Mouse (Mus musculus) MEL (cell line): ENCODE measurements around the gene Bnipl. TPM values are rescaled to one million over a fixed set of nuclear protein-coding genes. Genes with fewer than 3 reads are reported as not detected.

ENCODE experiments used
- DNase-seq: peaks from one replicate; pipeline ENCODE4 v3.0.0; 2011; ENCODE audit warnings: low read depth, low spot score
- H3K27ac ChIP-seq: 2 replicates; pipeline ENCODE4 v1.5.1; 2012; ENCODE audit warnings: low read depth, mild to moderate bottlenecking, control low read depth, low read length, moderate library complexity; ENCODE audit not compliant: control insufficient read depth
- H3K27me3 ChIP-seq, 2 experiments: fragments of 150-350 bp in 1 of 2; sonication (generic) in 1 of 2; 2 replicates each; pipeline ENCODE4 v1.6.1; 2012; ENCODE audit warnings: low read length in 2 of 2, mild to moderate bottlenecking in 2 of 2, improper control_type of control experiment in 1 of 2, moderate library complexity in 1 of 2; ENCODE audit not compliant: insufficient read depth in 2 of 2, control insufficient read depth in 1 of 2
- H3K36me3 ChIP-seq, 2 experiments: 2 replicates each; pipeline ENCODE4 v1.6.1; 2012 to 2014; ENCODE audit warnings: low read length in 2 of 2, improper control_type of control experiment in 1 of 2, inconsistent platforms in 1 of 2, mild to moderate bottlenecking in 1 of 2; ENCODE audit not compliant: insufficient read depth in 2 of 2, control insufficient read depth in 1 of 2
- H3K4me1 ChIP-seq, 2 experiments: fragments of 150-350 bp in 1 of 2; sonication (generic) in 1 of 2; 2 replicates each; pipeline ENCODE4 v1.6.1; 2012; ENCODE audit warnings: low read length in 2 of 2, improper control_type of control experiment in 1 of 2, mild to moderate bottlenecking in 1 of 2; ENCODE audit not compliant: insufficient read depth in 2 of 2, control insufficient read depth in 1 of 2
- H3K4me3 ChIP-seq, 2 experiments: fragments of 150-350 bp in 1 of 2; sonication (generic) in 1 of 2; 2 replicates each; pipeline ENCODE4 v1.5.1; 2012; ENCODE audit warnings: low read depth in 2 of 2, low read length in 2 of 2, mild to moderate bottlenecking in 2 of 2, moderate library complexity in 2 of 2, control low read depth in 1 of 2, improper control_type of control experiment in 1 of 2; ENCODE audit not compliant: control insufficient read depth in 1 of 2, insufficient read depth in 1 of 2
- H3K79me2 ChIP-seq: 2 replicates; pipeline ENCODE4 v1.6.1; 2012; ENCODE audit warnings: mild to moderate bottlenecking, low read length, moderate library complexity; ENCODE audit not compliant: control insufficient read depth, poor library complexity, insufficient read depth
- H3K9ac ChIP-seq: 2 replicates; pipeline ENCODE4 v1.6.1; 2012; ENCODE audit warnings: low read depth, mild to moderate bottlenecking, control low read depth, low read length, moderate library complexity; ENCODE audit not compliant: control insufficient read depth, poor library complexity, severe bottlenecking
- H3K9me3 ChIP-seq: fragments of 150-350 bp; sonication (generic); replicated peaks from 2 replicates; pipeline ENCODE4 v1.6.1; 2012; ENCODE audit warnings: mild to moderate bottlenecking, low read length, improper control_type of control experiment, moderate library complexity; ENCODE audit not compliant: insufficient read depth
- CTCF ChIP-seq, 3 experiments: IDR thresholded peaks in 2 of 3; conservative IDR thresholded peaks in 1 of 3; 2 replicates each; pipeline ENCODE4 v1.5.1; 2011 to 2012; ENCODE audit warnings: low read length in 3 of 3, low read depth in 2 of 3, mild to moderate bottlenecking in 2 of 3, improper control_type of control experiment in 1 of 3, inconsistent platforms in 1 of 3, mixed read lengths in 1 of 3, moderate library complexity in 1 of 3; ENCODE audit not compliant: control insufficient read depth in 1 of 3, insufficient read depth in 1 of 3, poor library complexity in 1 of 3, severe bottlenecking in 1 of 3
- E2F4 ChIP-seq: IDR thresholded peaks from 2 replicates; pipeline ENCODE4 v1.6.1; 2011; ENCODE audit warnings: low read depth, low read length, improper control_type of control experiment, borderline replicate concordance
- EP300 ChIP-seq, 2 experiments: IDR thresholded peaks; 2 replicates each; pipeline ENCODE4 v1.6.1; 2011; ENCODE audit warnings: improper control_type of control experiment in 2 of 2, low read length in 2 of 2, low read depth in 1 of 2, mild to moderate bottlenecking in 1 of 2
- GATA1 ChIP-seq: IDR thresholded peaks from 2 replicates; pipeline ENCODE4 v1.6.1; 2011; ENCODE audit warnings: low read depth, low read length, improper control_type of control experiment
- HCFC1 ChIP-seq: IDR thresholded peaks from 2 replicates; pipeline ENCODE4 v1.6.1; 2012; ENCODE audit warnings: low read depth, mild to moderate bottlenecking, inconsistent platforms, low read length, improper control_type of control experiment, moderate library complexity
- KAT2A ChIP-seq: conservative IDR thresholded peaks from 2 replicates; pipeline ENCODE4 v1.6.1; 2012; ENCODE audit warnings: low read depth, low read length, improper control_type of control experiment, inconsistent platforms
- MAX ChIP-seq: IDR thresholded peaks from 2 replicates; pipeline ENCODE4 v1.6.1; 2011; ENCODE audit warnings: low read length, improper control_type of control experiment
- MAZ ChIP-seq: IDR thresholded peaks from 2 replicates; pipeline ENCODE4 v1.6.1; 2012; ENCODE audit warnings: low read depth, mild to moderate bottlenecking, inconsistent platforms, low read length, improper control_type of control experiment
- MXI1 ChIP-seq: IDR thresholded peaks from 2 replicates; pipeline ENCODE4 v1.6.1; 2011; ENCODE audit warnings: mild to moderate bottlenecking, low read depth, low read length, improper control_type of control experiment
- POLR2A ChIP-seq, 2 experiments: IDR thresholded peaks; 2 replicates each; pipeline ENCODE4 v1.6.1; 2011 to 2012; ENCODE audit warnings: low read length in 2 of 2, mild to moderate bottlenecking in 2 of 2, control low read depth in 1 of 2, improper control_type of control experiment in 1 of 2, low read depth in 1 of 2, moderate library complexity in 1 of 2; ENCODE audit not compliant: control insufficient read depth in 1 of 2, insufficient read depth in 1 of 2, poor library complexity in 1 of 2
- RAD21 ChIP-seq: IDR thresholded peaks from 2 replicates; pipeline ENCODE4 v1.6.1; 2011; ENCODE audit warnings: mild to moderate bottlenecking, low read depth, low read length, improper control_type of control experiment
- RCOR1 ChIP-seq: IDR thresholded peaks from 2 replicates; pipeline ENCODE4 v1.6.1; 2012; ENCODE audit warnings: low read depth, mild to moderate bottlenecking, inconsistent platforms, low read length, improper control_type of control experiment
- SIN3A ChIP-seq: IDR thresholded peaks from 2 replicates; pipeline ENCODE4 v1.6.1; 2012; ENCODE audit warnings: low read length, improper control_type of control experiment, inconsistent platforms
- SMC3 ChIP-seq: IDR thresholded peaks from 2 replicates; pipeline ENCODE4 v1.6.1; 2011; ENCODE audit warnings: low read depth, low read length, improper control_type of control experiment
- UBTF ChIP-seq: IDR thresholded peaks from 2 replicates; pipeline ENCODE4 v1.6.1; 2012; ENCODE audit warnings: low read depth, mild to moderate bottlenecking, inconsistent platforms, low read length, improper control_type of control experiment, moderate library complexity, borderline replicate concordance; ENCODE audit not compliant: insufficient read depth
- USF1 ChIP-seq: IDR thresholded peaks from 2 replicates; pipeline ENCODE4 v1.6.1; 2014; ENCODE audit warnings: low read depth, mild to moderate bottlenecking, inconsistent platforms, low read length, improper control_type of control experiment, moderate library complexity
- USF2 ChIP-seq, 2 experiments: IDR thresholded peaks; 2 replicates each; pipeline ENCODE4 v1.6.1; 2011 to 2012; ENCODE audit warnings: improper control_type of control experiment in 2 of 2, low read length in 2 of 2, borderline replicate concordance in 1 of 2, inconsistent platforms in 1 of 2, low read depth in 1 of 2, mild to moderate bottlenecking in 1 of 2; ENCODE audit not compliant: insufficient read depth in 1 of 2
- ZC3H11A ChIP-seq: IDR thresholded peaks from 2 replicates; pipeline ENCODE4 v1.6.1; 2012; ENCODE audit warnings: low read depth, mild to moderate bottlenecking, inconsistent platforms, low read length, improper control_type of control experiment
- ZMIZ1 ChIP-seq: IDR thresholded peaks from 2 replicates; pipeline ENCODE4 v1.6.1; 2012; ENCODE audit warnings: low read depth, mild to moderate bottlenecking, inconsistent platforms, low read length, improper control_type of control experiment, moderate library complexity
- ZNF384 ChIP-seq: IDR thresholded peaks from 2 replicates; pipeline ENCODE4 v1.6.1; 2012; ENCODE audit warnings: low read depth, mild to moderate bottlenecking, inconsistent platforms, low read length, improper control_type of control experiment
- polyA plus RNA-seq, 2 experiments: library from polyadenylated mRNA; stranded (reverse) in 1 of 2; unstranded in 1 of 2; fragments of >175 nt in 1 of 2; fragments of >200 nt in 1 of 2; gene quantifications; 2 replicates each; pipeline versions ENCODE4 v1.2.1 to v1.2.4; 2012; ENCODE audit warnings: low replicate concordance in 2 of 2, low read depth in 1 of 2; ENCODE audit not compliant: insufficient read length in 2 of 2, insufficient read depth in 1 of 2, missing spikeins in 1 of 2
- total RNA-seq: library from RNA; depleted of rRNA; stranded (reverse); fragments of 300-350 nt; gene quantifications from 2 replicates; pipeline ENCODE4 v1.2.3, GENCODE M21; 2012

Bnipl gene
- total and polyA plus RNA-seq, 3 experiments: 0.19 to 0.43 TPM; not detected in 1

DNA sequence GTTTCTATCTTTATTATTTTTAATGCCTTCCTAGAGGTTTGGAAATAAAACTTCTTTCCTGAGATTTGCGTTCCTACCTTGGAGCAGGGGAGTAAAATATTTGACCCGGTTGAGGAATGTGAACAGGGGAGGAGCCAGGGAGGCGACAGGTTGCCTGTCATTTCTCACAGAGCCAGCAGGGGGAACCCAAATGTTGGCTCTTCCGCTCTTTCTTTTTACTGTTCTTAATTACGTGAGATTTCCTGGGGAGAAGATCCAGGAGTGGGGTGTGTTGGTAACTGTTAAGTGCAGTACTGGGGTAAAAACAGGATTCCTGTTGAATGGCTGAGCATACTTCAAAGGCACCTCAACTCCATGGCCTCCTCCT, 45.1 kb upstream of the Bnipl start:
- Histone ChIP-seq H3K36me3 (peaks cover 13 to 25% of the 10 kb centered on the region in 2 experiments), H3K9ac (no peak overlapping the region), H3K27me3 (no peaks in the 10 kb centered on the region), H3K4me3 (no peak overlapping the region), H3K9me3 (no peaks in the 10 kb centered on the region), H3K27ac (no peak overlapping the region), H3K4me1 (peaks cover 6 to 17% of the 10 kb centered on the region in 2 experiments; a peak in 3 of 4 replicates), H3K79me2 (no peaks in the 10 kb centered on the region)
- peak; percentile 78 for DNase-seq
- TF ChIP-seq SMC3 (peak; percentile 82), ZC3H11A (peak; percentile 58), RAD21 (peak; percentile 81), MAZ (no peak), RCOR1 (no peak), CTCF (IDR thresholded peaks at IDR 0.05 in 2 of 3, conservative IDR thresholded peaks at IDR 0.05 in 1 of 3; ENCODE audit: control insufficient read depth in 1 of 3, insufficient read depth in 1 of 3, low read depth in 2 of 3, low read length in 3 of 3, poor library complexity in 1 of 3, severe bottlenecking in 1 of 3) (peak in 2 of 3 experiments; percentile 93 to 95; a peak in 4 of 6 replicates), HCFC1 (0 out of 2 replicates have a peak, but pooled peaks have one; percentile 24)

DNA sequence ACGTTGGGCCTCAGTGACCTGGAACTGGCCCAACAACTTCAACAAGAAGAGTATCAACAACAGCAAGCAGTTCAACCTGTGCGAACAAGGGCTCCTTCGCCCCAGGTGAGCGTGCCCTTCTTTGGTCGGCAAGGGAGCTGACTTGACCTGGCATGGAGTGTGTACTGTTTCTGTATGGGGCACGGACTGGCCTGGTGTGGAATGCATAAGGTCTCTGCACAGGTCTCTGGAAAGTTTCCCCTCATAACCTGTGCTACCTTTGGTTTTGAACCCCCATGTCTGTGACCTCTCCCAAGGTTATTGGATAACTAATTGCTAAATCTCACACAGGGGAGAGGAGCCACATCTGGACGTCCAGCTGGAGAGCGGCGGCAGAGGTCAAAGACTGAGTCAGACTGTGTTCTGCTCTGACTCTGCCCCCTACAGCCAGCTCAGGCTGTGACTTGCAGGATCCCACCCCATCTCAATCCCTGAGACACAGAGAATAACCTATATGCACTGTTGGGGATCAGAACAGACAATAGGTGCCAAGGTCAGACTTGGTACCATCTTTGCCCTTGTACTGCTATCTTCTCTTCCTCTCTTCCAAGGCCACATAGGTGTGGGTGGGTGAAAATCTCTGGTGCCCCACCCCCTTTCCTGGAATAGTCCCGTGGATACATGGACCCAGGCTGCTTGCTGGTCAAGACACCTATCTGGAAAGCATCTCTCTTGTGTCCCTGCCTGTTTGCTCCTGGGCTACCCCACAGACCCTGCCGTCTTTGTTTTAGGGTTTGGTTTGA, 44.5 kb upstream of the Bnipl start:
- Histone ChIP-seq H3K4me3 (no peak overlapping the region), H3K27me3 (no peaks in the 10 kb centered on the region), H3K36me3 (peaks cover 13 to 25% of the 10 kb centered on the region in 2 experiments), H3K79me2 (no peaks in the 10 kb centered on the region), H3K9ac (no peak overlapping the region), H3K4me1 (peaks cover 6 to 17% of the 10 kb centered on the region in 2 experiments; a peak in 3 of 4 replicates), H3K9me3 (no peaks in the 10 kb centered on the region), H3K27ac (no peak overlapping the region)
- DNase-seq: no peak
- no peak for TF ChIP-seq ZNF384
- peak; percentile 50 for TF ChIP-seq ZMIZ1

DNA sequence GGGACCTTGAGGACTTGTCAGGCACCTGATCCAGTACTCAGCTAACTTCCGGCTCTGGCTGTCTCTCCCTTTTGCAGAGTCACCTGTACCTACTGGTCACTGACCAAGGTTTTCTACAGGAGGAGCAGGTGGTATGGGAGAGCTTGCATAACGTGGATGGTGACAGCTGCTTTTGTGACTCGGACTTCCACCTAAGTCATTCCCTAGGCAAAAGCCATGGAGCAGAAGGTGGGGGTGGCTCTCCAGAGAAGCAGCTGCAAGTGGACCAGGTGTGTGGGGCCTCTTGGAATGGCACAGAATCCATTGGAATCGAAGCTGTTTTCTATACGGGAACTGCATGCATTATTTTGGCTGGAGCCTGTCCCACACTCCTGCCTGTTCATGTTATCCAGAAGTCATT, 43.7 kb upstream of the Bnipl start:
- peaks cover 4 to 11% of the 10 kb centered on the region in 2 experiments; a peak in 3 of 4 replicates for H3K4me1 ChIP-seq
- no peak overlapping the region for H3K27ac ChIP-seq
- peaks cover 11 to 25% of the 10 kb centered on the region in 2 experiments for H3K36me3 ChIP-seq
- H3K9ac ChIP-seq: no peak overlapping the region
- no peak for DNase-seq
- H3K79me2 ChIP-seq: no peaks in the 10 kb centered on the region
- H3K27me3 ChIP-seq: no peaks in the 10 kb centered on the region
- H3K9me3 ChIP-seq: no peaks in the 10 kb centered on the region
- TF ChIP-seq E2F4 (no peak), EP300 (IDR thresholded peaks at IDR 0.05; ENCODE audit: low read depth in 1 of 2, low read length in 2 of 2) (no peak), MAX (no peak), POLR2A (IDR thresholded peaks at IDR 0.05; ENCODE audit: control insufficient read depth in 1 of 2, insufficient read depth in 1 of 2, low read depth in 1 of 2, low read length in 2 of 2, poor library complexity in 1 of 2) (no peak), KAT2A (no peak), USF2 (IDR thresholded peaks at IDR 0.05; ENCODE audit: borderline replicate concordance in 1 of 2, insufficient read depth in 1 of 2, low read depth in 1 of 2, low read length in 2 of 2) (no peak), RCOR1 (no peak), ZMIZ1 (no peak), SMC3 (no peak), SIN3A (no peak), GATA1 (no peak), RAD21 (no peak), UBTF (no peak), MXI1 (no peak), USF1 (no peak)
- no peak overlapping the region for H3K4me3 ChIP-seq
